Mouse (Mus musculus) mature B cell (primary cell): ENCODE data around the gene Atp5h.
"Not testable (repeated sequence)": the region's sequence is repeated elsewhere in the genome, so short reads cannot be mapped to it uniquely, and the experiment has no call there.

Experiments
- in situ Hi-C: fragments of 300-500 bp; cut with MboI; formaldehyde crosslinking; loops from 2 replicates; pipeline ENCODE4 v1.14.3; 2019

Atp5h gene

DNA sequence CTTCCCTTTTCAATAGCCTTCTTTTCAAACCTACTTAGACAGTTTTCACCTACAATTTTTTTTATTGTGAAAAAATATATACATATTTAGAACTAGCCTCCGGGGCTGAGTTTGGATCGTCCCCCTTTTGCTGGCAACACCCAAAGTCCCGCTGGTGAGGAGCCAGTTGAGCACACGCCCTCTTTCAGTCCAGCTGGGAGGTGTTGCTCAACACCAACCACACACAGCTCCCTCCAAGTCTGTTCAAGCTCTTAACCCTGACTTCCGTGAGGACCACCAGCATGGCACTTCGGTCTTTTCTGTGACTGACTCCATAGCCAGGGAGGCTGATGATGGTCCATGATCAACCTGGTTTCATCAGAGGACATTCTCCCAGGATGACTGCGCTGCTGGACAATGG is 21.7 kb downstream of the Atp5h start:
- in situ Hi-C loops, result no loop called here

DNA sequence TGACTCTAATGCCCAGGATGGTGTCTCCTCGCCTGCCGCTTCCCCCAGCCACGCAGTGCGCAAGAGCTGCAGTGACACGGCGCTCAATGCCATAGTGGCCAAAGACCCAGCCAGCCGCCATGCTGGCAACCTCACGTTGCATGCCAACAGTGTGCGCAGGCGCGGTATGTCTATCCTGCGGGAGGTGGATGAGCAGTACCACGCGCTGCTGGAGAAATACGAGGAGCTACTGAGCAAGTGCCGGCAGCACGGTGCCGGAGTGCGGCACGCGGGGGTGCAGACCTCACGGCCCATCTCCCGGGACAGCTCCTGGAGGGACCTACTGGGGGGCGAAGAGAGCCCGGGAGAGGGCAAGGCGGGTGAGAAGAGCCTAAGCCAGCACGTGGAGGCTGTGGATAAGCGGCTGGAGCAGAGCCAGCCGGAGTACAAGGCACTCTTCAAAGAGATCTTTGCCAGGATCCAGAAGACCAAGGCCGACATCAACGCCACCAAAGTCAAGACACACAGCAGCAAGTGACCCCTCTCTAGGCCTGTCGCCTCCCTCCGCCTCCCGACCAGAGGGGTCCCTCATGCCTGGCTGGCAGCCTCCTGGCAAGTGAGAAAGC is 25.9 kb downstream of the Atp5h start:
- in situ Hi-C loops, result no loop called here

GRCm38 (mm10) chr11:115391358-115391757 is 28.4 kb downstream of the Atp5h start:
- in situ Hi-C loops, result no loop called here

- in situ Hi-C loops, result not testable (repeated sequence)
Measured at GRCm38 (mm10) chr11:115386859-115387258, 32.9 kb downstream of the Atp5h start.

GRCm38 (mm10) chr11:115384587-115384986 is 35.2 kb downstream of the Atp5h start:
- in situ Hi-C loops, result no loop called here

DNA sequence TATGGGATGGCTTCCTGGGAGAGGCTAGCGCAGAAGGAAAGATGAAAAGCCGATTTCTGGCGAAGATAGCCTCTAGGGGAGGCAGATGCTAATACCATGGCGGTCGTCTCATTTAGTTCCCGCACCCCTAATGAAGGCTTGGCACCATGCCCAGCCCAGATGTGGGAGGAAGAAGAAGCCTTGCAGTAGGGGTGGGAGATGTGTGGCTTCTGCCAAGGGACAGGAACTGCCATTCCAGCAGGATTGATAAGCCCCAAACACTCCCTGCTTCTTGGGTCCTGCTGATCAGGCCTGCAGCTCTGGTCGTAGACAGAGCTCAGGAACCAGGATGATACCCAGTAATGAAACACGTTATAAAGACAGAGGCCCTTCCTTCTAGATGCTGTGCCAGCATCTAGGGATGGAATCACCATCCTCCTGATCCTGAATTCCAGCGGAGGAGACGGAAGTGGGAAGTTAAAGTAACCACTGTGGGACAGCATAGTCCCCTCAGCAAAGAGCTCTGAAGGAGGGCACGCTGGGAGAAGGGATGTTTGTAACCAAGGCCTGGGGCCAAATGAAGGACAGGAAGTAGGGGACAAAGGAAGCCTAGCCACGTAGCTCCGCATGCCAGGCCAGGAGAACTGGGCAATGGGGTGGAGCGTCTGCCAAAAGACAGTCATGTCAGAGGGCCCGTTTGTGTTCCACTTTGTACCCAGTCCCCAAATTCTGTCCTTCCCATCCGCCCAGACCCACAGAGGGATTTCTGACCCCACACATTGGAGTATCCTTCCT is 35.9 kb downstream of the Atp5h start:
- in situ Hi-C loops, result no loop called here

DNA sequence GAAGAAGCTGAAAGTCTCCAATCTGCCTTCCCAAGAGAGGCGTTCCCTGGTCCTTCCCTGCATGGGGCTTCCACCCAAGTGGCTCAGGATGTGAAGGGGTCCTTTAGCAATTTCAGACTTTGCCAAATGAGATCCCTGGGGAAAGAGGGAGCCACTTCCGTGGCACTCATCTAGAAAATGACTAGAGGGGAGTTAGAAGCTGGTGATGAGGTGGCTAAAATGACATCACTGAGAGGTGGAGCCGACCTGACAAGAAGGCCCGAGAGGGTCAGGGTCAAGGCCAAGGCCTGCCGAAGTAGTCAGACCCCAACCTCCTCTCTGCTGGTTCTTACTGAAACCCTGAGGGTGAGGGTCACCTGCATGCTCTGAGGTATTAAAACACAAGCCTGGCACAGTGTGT is 36.9 kb downstream of the Atp5h start:
- in situ Hi-C loops, result no loop called here

- in situ Hi-C loops, result no loop called here
Measured at GRCm38 (mm10) chr11:115381743-115382539, 37.8 kb downstream of the Atp5h start, which contains the start of gene Cdr2l. TSS of gene Cdr2l (plus strand) at chr11:115381916.

DNA sequence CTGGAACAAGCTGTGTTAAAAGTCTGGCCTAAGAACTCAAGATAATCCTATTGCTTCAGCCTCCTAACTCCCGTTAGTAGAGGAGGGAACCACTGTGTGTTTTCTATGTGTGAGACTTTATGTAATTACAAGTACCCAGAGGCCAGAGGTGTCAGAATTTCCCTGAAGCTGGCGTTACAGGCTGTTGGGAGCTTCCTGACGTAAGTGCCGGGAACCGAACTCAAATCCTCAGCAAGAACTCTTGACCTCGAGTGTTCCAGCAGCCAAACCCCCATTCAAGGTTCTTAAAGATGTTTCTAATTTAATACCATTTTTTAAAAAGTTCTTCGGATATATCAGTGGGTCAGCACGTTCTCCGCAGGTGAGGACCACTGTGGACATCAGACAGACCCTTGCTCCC is 38.5 kb downstream of the Atp5h start:
- in situ Hi-C loops, result no loop called here

DNA sequence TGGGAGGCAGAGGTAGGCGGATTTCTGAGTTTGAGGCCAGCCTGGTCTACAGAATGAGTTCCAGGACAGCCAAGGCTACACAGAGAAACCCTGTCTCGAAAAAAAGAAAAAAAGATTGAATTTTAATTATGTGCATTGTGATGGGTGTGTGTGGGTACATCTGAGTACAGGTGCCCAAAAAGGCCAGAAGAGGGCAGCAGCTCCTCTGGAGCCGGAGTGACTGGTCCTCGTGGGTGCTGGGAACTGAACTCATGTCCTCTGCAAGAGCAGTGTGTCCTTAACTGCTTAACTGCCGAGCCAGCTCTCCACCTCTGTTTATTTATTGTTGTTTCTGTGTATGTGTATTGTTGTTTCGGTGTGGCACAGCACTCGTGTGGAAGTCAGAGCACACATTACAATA is 41.9 kb downstream of the Atp5h start:
- in situ Hi-C loops, result no loop called here

DNA sequence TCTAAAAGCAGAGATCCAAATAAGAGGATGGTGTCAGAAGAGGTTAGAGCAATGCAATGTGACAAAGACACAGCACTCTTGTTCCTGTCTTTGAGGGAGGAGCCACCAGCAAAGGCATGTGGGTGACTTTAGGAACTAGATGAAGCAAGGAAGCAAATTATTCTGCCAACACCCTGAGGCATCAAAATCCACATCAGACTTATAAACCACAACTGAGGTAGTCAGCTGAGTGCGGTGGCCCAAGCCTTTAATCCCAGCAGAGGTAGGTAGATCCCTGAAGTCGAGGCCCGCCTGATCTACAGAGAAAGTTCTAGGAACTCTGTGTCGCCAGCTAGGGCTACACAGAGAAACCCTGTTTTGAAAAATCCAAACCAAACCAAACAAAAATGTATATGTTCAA is 42.5 kb downstream of the Atp5h start:
- in situ Hi-C loops, result no loop called here

DNA sequence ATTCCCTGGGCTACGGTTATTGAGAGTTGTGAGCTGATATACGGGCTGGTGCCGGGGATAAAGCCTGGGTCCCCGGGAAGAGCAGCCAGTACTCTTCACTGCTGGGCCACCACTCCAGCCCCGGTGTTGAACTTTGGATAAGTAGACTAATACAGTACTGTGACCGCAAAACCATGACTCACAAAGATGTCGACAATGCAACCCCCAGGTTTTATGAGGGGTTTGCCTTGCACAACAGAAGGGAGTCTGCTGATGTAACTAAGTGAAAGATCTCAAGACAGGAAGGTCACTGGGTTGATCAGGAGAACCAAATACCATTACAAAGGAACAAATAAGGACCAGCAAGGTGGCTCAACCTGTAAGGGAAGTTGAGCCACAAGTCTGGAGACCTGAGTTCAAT is 43.0 kb downstream of the Atp5h start:
- in situ Hi-C loops, result no loop called here

- in situ Hi-C loops, result no loop called here
Measured at GRCm38 (mm10) chr11:115374695-115375425, 44.9 kb downstream of the Atp5h start.

- in situ Hi-C loops, result no loop called here
Measured at GRCm38 (mm10) chr11:115373805-115374694, 45.7 kb downstream of the Atp5h start.

DNA sequence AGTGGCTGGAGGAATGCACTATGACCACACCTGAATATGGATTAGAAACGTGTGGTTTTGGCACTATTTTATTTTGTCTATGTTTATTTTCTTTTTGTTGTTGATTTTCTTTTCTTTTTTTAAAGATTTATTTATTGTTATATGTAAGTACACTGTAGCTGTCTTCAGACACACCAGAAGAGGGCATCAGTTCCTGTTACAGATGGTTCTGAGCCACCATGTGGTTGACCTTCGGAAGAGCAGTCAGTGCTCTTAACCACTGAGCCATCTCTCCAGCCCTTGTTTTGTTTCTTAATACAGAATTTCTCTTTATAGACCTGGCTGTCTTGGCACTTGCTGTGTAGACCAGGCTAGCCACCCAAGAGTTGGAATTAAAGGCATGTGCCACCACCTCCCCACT is 47.0 kb downstream of the Atp5h start:
- in situ Hi-C loops, result no loop called here

DNA sequence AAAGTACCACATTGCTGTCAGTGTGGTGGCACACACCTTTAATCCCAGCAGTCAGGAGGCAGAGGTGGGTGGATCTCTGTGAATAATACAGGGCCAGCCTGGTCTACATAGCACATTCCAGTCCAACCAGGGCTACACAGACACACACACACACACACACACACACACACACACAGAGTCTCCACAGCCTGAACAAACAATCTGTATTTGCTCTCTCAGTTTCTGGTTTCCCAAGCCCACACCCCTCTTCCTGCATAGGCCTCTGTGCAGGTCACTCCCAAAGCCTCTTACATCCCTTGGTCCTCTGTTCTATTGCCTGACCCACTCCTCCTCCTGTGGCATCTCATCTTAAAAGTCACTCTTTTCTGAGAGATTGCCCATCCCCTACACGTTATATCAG is 47.7 kb downstream of the Atp5h start:
- in situ Hi-C loops, result no loop called here

DNA sequence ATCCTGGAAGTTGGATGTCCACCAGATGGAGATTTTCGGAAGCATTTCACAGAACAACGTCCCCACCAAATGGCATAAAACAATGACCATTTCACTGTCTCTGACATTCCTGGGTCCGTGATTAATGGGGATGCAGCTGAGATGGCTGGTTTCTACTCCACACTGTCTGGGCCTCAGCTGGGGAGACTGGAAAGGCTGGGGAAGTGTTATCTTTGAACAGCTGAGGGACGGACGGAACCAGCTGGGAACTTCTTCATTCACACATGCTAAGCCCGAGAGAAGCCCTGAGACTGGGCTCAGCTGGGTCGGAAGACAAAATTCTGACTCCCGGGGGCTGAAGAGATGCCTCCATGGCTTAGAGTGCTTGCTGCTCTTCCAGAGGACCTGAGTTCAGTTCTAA is 48.4 kb downstream of the Atp5h start:
- in situ Hi-C loops, result no loop called here

DNA sequence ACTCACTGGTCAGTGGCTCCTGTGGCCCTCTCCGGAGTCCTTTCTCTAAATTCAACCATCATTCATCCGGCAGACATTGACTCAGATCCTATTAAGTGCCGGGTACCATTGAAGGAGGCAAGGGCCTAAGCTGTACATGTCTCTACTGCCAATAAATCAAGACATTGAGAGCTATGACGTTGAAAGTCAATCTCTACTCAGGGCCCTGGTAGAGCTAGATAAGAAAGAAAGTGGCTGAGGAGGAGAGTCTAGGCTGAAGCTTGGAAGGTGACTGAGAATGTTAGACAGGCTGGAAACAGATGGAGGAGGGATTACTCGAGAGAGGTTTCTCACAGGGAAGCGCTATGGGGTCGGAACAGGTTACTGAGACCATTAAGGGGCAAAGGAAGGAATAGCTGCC is 49.4 kb downstream of the Atp5h start:
- in situ Hi-C loops, result no loop called here

DNA sequence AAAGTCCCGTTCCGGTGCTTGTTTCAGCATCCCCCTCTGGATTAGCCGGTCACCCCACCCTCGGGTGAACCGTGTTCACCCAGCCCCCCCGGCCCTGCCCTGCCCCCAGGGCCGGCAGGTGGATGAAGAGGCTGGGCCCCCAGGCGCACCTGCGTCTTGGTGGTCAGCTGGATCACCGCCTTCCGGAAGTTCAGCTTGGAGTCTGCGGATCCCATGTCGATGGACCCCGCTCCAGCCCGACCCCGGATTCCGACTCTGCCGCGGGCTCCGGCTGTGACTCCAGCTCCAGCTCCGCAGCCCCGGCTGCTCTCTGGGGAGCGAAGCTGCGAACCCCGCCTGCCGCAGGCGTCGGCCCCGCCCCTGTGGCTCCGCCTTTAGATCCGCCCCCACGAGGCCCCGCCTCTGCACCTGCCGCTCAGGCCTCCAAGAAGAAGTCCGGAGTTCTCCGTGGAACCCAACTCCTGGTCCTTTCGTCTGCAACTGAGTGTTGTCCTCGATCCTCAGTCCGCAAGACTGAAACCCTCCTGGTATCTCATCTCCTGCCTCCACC is 52.3 kb downstream of the Atp5h start, which contains the start of gene Hid1:
Hid1 (minus strand) TSS at position 362 of the 550 bp plus-strand sequence.
- in situ Hi-C loops, result no loop called here

GRCm38 (mm10) chr11:115366706-115367394 is 52.9 kb downstream of the Atp5h start:
- in situ Hi-C loops, result no loop called here
